Mouse (Mus musculus) midbrain, embryonic 16.5 days (tissue): ENCODE results near the gene Mag. TPM values are rescaled to one million over a fixed set of nuclear protein-coding genes. Genes with fewer than 3 reads are reported as not detected.
A peak's percentile ranks its signal among the peaks of the same experiment; 100 is the strongest.
"Not testable (repeated sequence)": the region's sequence is repeated elsewhere in the genome, so short reads cannot be mapped to it uniquely, and the experiment has no call there.

Experiments used
- ATAC-seq: fragments of 200-750 bp; cut with Nextera tagmentation; 2 replicates; pipeline ENCODE4 v1.8.0; 2017; ENCODE audit warnings: moderate TSS enrichment
- H3K27ac ChIP-seq: fragments of 300-500 bp; sonication (generic); 2 replicates; pipeline ENCODE4 v1.5.1; 2014; ENCODE audit warnings: mild to moderate bottlenecking, low read length, mixed read lengths
- H3K27me3 ChIP-seq: fragments of 300-500 bp; sonication (generic); 2 replicates; pipeline ENCODE4 v1.6.1; 2014; ENCODE audit warnings: low read depth, low read length, mixed read lengths; ENCODE audit not compliant: control insufficient read depth, insufficient read depth
- H3K36me3 ChIP-seq: fragments of 300-500 bp; sonication (generic); 2 replicates; pipeline ENCODE4 v1.6.1; 2014; ENCODE audit warnings: mild to moderate bottlenecking, low read length, moderate library complexity, mixed read lengths; ENCODE audit not compliant: control insufficient read depth, insufficient read depth
- H3K4me1 ChIP-seq: fragments of 300-500 bp; sonication (generic); 2 replicates; pipeline ENCODE4 v1.6.1; 2014; ENCODE audit warnings: mild to moderate bottlenecking, low read length, mixed read lengths; ENCODE audit not compliant: control insufficient read depth, insufficient read depth
- H3K4me2 ChIP-seq: fragments of 300-500 bp; sonication (generic); 2 replicates; pipeline ENCODE4 v1.6.1; 2014; ENCODE audit warnings: mild to moderate bottlenecking, low read length, mixed read lengths
- H3K4me3 ChIP-seq: fragments of 300-500 bp; sonication (generic); 2 replicates; pipeline ENCODE4 v1.5.1; 2014; ENCODE audit warnings: low read depth, mild to moderate bottlenecking, low read length, moderate library complexity, mixed read lengths
- H3K9ac ChIP-seq: fragments of 300-500 bp; sonication (generic); 2 replicates; pipeline ENCODE4 v1.6.1; 2014; ENCODE audit warnings: low read depth, low read length, mixed read lengths
- H3K9me3 ChIP-seq: fragments of 300-500 bp; sonication (generic); replicated peaks from 2 replicates; pipeline ENCODE4 v1.6.1; 2014; ENCODE audit warnings: mild to moderate bottlenecking, low read length, mixed read lengths; ENCODE audit not compliant: control insufficient read depth, poor library complexity, severe bottlenecking
- WGBS: fragments of 180-500 bp; shearing (Covaris S2); extraction: QIAGEN DNeasy Blood & Tissue Kit; methylation state at CpG from one replicate; pipeline ENCODE4 v1.1.7; 2014; 5-methylcytosine and 5-hydroxymethylcytosine counted together
- polyA plus RNA-seq: library from polyadenylated mRNA; unstranded; fragments of >200 nt; fragmentation: Nextera tagmentation; extraction: Ambion mirVana; gene quantifications from 2 replicates; pipeline ENCODE4 v1.2.1, GENCODE M21; 2015

The Mag gene
- polyA plus RNA-seq, 1 experiment from 2014 or later, result 4.7 TPM

- 0% methylated on average over 24 of the region's 49 CpGs for WGBS
- H3K27me3 ChIP-seq, result no peaks in the 10 kb centered on the region
- peak; percentile 37 for ATAC-seq
- peak overlapping the region; percentile 99 for H3K9ac ChIP-seq
- H3K4me3 ChIP-seq, result peak overlapping the region; percentile 90
- peaks cover 24% of the 10 kb centered on the region for H3K4me1 ChIP-seq
- H3K27ac ChIP-seq, result peak overlapping the region; percentile 99
- H3K36me3 ChIP-seq, result peaks cover 22% of the 10 kb centered on the region
- H3K4me2 ChIP-seq, result peak overlapping the region; percentile 94
- H3K9me3 ChIP-seq, result no peaks in the 10 kb centered on the region
Measured at GRCm38 (mm10) chr7:30956357-30956751, 41.7 kb upstream of the Mag start.

GRCm38 (mm10) chr7:30955584-30956356, 41.1 kb upstream of the Mag start:
- Histone ChIP-seq H3K4me3 (peak overlapping the region; percentile 90), H3K9ac (peak overlapping the region; percentile 99), H3K9me3 (no peaks in the 10 kb centered on the region), H3K4me1 (peaks cover 24% of the 10 kb centered on the region), H3K27me3 (no peaks in the 10 kb centered on the region), H3K27ac (peak overlapping the region; percentile 99), H3K4me2 (peak overlapping the region; percentile 94), H3K36me3 (peaks cover 22% of the 10 kb centered on the region)
- ATAC-seq, result peak; percentile 72
- under 1% methylated on average over 40 of the region's 64 CpGs for WGBS

- WGBS, result 88% methylated on average over 12 of the region's 12 CpGs
- Histone ChIP-seq H3K36me3 (peaks cover 22% of the 10 kb centered on the region), H3K4me2 (peak overlapping the region; percentile 94), H3K9ac (peak overlapping the region; percentile 99), H3K27me3 (no peaks in the 10 kb centered on the region), H3K4me1 (peaks cover 24% of the 10 kb centered on the region), H3K9me3 (no peaks in the 10 kb centered on the region), H3K4me3 (peak overlapping the region; percentile 90), H3K27ac (peak overlapping the region; percentile 99)
- no peak for ATAC-seq
Measured at GRCm38 (mm10) chr7:30954971-30955520, 40.4 kb upstream of the Mag start.

GRCm38 (mm10) chr7:30954036-30954435, 39.4 kb upstream of the Mag start:
- ATAC-seq, result no peak
- 85% methylated on average over 3 of the region's 3 CpGs for WGBS
- Histone ChIP-seq H3K9me3 (no peaks in the 10 kb centered on the region), H3K36me3 (peaks cover 25% of the 10 kb centered on the region), H3K4me1 (peaks cover 24% of the 10 kb centered on the region), H3K9ac (no peak overlapping the region), H3K4me2 (no peak overlapping the region), H3K27me3 (no peaks in the 10 kb centered on the region), H3K4me3 (no peak overlapping the region), H3K27ac (no peak overlapping the region)

- Histone ChIP-seq H3K9me3 (no peaks in the 10 kb centered on the region), H3K27me3 (no peaks in the 10 kb centered on the region), H3K4me3 (no peak overlapping the region), H3K36me3 (peaks cover 25% of the 10 kb centered on the region), H3K4me1 (peaks cover 19% of the 10 kb centered on the region), H3K4me2 (no peak overlapping the region), H3K27ac (no peak overlapping the region), H3K9ac (no peak overlapping the region)
- WGBS, result 94% methylated on average over 6 of the region's 6 CpGs
- no peak for ATAC-seq
Measured at GRCm38 (mm10) chr7:30953459-30953858, 38.8 kb upstream of the Mag start.

GRCm38 (mm10) chr7:30952441-30953265, 38.0 kb upstream of the Mag start:
- H3K4me2 ChIP-seq, result no peak overlapping the region
- 97% methylated on average over 16 of the region's 16 CpGs for WGBS
- H3K9ac ChIP-seq, result no peak overlapping the region
- H3K9me3 ChIP-seq, result no peaks in the 10 kb centered on the region
- H3K27me3 ChIP-seq, result no peaks in the 10 kb centered on the region
- no peak for ATAC-seq
- no peak overlapping the region for H3K4me3 ChIP-seq
- H3K27ac ChIP-seq, result no peak overlapping the region
- peaks cover 12% of the 10 kb centered on the region for H3K4me1 ChIP-seq
- H3K36me3 ChIP-seq, result peaks cover 25% of the 10 kb centered on the region

- peaks cover 23% of the 10 kb centered on the region for H3K36me3 ChIP-seq
- not testable (repeated sequence) for H3K4me3 ChIP-seq
- 97% methylated on average over 3 of the region's 3 CpGs for WGBS
Measured at GRCm38 (mm10) chr7:30949902-30950301, 35.2 kb upstream of the Mag start.

GRCm38 (mm10) chr7:30945876-30946275, 31.2 kb upstream of the Mag start:
- H3K27ac ChIP-seq, result no peak overlapping the region
- WGBS, result 94% methylated on average over 7 of the region's 7 CpGs
- H3K27me3 ChIP-seq, result no peaks in the 10 kb centered on the region
- H3K36me3 ChIP-seq, result peaks cover 2% of the 10 kb centered on the region
- 0 out of 2 replicates have a peak, but pooled peaks have one; percentile 33 for ATAC-seq
- no peak overlapping the region for H3K4me3 ChIP-seq
- H3K4me1 ChIP-seq, result no peaks in the 10 kb centered on the region
- H3K9ac ChIP-seq, result no peak overlapping the region
- H3K4me2 ChIP-seq, result no peak overlapping the region
- H3K9me3 ChIP-seq, result no peaks in the 10 kb centered on the region

More at GRCm38 (mm10) chr7:30949902-30950301, 35.2 kb upstream of the Mag start:
- H3K27me3 ChIP-seq, H3K9me3 ChIP-seq, H3K4me1 ChIP-seq, ATAC-seq, H3K4me2 ChIP-seq, H3K9ac ChIP-seq, H3K27ac ChIP-seq: not testable (repeated sequence)
